Mouse (Mus musculus): ENCODE measurements around the gene Phf21a.

Phf21a gene

GRCm38 (mm10) chr2:92240299-92240698, 147.4 kb downstream of the Phf21a start:
- DNase-seq, result no peak

GRCm38 (mm10) chr2:92240816-92241215, 147.9 kb downstream of the Phf21a start:
- no peak for DNase-seq

DNA sequence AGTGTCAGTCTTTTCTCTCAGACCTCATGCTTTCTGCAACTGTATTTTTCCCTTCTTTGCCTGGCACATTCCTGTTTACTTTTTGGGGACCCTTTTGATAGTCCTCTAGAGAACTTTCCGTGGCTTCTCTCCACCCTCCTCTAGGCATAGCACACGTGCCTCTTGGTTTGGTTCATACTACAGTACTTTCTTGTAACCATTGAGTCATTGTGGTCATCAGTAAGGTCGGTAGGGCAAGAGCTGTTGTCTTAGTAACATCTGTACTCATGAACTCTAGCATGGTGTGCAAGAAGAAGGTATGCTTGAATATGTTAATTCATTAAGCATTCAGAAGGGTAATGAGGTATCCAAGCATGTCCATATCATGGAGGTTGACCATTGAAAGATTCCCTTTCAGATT, 148.4 kb downstream of the Phf21a start:
- no peak for DNase-seq

- DNase-seq, result no peak
Observed at GRCm38 (mm10) chr2:92246112-92246511, 153.2 kb downstream of the Phf21a start.

- DNase-seq, result no peak
Observed at GRCm38 (mm10) chr2:92247711-92248110, 154.8 kb downstream of the Phf21a start.

- DNase-seq, result no peak
Observed at GRCm38 (mm10) chr2:92250472-92250871, 157.6 kb downstream of the Phf21a start.

DNA sequence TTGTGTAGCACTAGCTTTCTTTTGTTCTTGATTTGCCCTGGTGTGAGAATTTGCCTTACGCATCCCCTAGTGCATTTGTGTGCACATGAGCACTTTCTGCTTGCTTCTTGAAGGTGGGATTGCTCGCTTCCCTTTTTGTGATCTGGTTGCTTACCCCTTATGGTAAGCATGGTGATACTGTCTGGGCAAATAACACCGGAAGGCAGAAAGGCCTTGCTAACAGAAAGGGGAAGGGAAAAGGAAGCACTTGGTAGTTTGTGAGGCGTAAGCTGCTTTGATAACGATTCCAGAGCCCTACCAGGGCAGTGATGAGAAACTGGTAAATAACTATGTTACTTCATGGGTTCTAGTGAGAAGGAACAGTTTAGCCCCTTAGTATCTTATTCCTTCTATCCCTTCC, 160.9 kb downstream of the Phf21a start:
- peak; percentile 12 for DNase-seq

DNA sequence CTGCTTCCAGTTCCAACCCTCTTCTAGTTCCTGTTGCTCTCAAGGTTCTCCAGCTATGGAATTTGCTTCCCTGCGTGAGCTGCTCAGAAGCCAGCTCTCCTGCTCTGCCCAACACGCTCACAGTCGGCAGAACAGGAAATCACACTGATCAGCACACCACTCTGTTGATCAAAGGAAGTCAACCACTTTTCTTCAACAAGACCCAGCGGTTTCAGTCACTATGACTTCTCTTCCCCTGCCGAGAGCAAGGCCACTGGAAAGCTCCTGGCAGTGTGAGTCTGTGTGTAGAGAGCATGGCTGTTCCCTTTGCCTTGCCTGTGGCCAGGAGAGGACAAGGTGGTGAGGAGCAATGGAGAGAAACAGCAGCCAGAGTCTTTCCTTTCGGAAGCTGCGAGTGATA, 163.2 kb downstream of the Phf21a start:
- DNase-seq, result peak; percentile 30

GRCm38 (mm10) chr2:92257372-92257956, 164.5 kb downstream of the Phf21a start:
- DNase-seq, result no peak

DNA sequence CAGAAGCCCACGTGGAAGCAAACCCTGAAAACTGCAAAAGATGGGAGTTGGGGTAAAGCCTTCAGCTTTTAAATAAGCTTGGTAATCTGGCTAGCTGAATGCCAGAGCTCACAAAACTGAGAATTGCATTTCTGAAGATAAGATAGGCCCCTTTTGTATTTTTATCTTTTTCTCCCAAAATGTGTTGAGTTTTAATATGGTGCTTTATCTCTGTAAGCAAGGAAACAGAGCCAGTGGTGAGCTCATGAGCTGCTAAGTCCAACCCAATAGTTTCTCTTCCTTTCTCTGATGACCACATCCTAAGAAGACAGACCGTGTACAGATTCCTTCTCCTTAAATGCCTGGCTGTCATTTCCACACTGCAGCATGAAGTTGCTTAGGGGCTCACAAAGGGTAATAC, 167.0 kb downstream of the Phf21a start:
- DNase-seq, result no peak

DNA sequence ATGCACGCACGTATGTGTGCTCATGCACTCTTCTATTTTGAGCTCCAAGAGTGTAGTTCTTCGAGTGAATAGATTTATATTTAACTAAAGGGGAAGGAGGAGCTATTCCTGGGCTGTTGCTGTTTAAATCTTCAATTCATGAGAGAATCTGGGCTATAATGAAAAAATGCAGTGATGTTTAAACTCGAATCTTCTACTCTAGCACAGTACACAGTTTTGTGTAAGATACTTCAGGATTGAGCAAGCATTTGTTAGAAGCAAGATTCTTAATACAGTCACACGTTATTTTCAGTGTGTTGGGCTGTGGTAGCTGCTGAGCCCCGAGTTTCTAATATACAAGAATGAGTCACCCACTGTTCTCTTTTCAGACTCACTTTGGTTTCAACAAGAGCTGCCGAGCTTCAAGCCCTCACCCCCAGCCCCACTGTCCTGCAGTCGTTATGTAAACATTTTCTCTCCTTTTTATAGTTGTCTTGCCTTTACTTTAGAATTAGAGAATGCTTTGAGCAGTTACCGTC, 173.2 kb downstream of the Phf21a start:
- no peak for DNase-seq

- DNase-seq, result no peak
Observed at GRCm38 (mm10) chr2:92269227-92269626, 176.3 kb downstream of the Phf21a start.

GRCm38 (mm10) chr2:92272510-92272909, 179.6 kb downstream of the Phf21a start:
- peak; percentile 8 for DNase-seq

- no peak for DNase-seq
Observed at GRCm38 (mm10) chr2:92273101-92273801, 180.3 kb downstream of the Phf21a start.

- no peak for DNase-seq
Observed at GRCm38 (mm10) chr2:92273802-92274183, 180.9 kb downstream of the Phf21a start.

DNA sequence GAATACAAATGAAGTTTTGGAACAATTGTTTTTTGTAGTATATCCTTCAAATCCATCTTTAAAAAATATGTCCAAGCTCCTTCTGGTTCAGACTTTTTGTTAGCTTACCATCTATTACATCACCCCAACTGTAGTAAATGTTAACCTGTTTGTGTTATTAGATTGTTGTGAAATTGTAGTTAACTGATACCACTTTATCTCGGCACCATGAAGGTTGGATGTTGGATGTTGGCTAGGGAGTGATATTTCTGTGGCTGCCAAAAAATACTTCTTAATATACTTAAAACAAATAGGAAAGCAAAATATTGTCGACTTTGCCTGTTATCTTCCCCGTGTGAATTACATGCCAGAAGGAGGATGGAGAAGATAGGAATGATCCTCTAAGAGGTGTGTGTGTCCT, 184.9 kb downstream of the Phf21a start:
- DNase-seq, result no peak

GRCm38 (mm10) chr2:92278663-92279062, 185.7 kb downstream of the Phf21a start:
- no peak for DNase-seq

- no peak for DNase-seq
Observed at GRCm38 (mm10) chr2:92279398-92279797, 186.5 kb downstream of the Phf21a start.

- no peak for DNase-seq
Observed at GRCm38 (mm10) chr2:92285597-92285996, 192.7 kb downstream of the Phf21a start.

DNA sequence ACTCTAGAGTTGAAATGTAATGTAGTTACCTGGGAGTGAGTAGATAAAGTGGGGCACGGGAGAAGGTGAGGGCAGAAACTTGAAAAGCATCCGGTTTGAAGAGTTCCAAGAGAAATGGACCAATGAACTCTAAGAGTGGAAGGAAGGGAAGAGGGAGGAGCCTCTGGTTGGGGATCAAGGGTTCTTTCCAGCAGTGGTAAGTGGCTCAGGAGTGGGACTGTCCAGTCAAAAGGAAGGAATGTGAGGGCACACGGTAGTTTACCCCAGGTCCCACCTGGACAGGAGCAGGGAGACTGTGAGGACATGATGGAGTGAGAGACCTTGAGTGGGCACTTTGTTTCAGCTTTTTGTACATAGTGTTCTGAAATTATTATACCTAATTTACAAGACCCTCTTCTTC, 196.4 kb downstream of the Phf21a start:
- no peak for DNase-seq

DNA sequence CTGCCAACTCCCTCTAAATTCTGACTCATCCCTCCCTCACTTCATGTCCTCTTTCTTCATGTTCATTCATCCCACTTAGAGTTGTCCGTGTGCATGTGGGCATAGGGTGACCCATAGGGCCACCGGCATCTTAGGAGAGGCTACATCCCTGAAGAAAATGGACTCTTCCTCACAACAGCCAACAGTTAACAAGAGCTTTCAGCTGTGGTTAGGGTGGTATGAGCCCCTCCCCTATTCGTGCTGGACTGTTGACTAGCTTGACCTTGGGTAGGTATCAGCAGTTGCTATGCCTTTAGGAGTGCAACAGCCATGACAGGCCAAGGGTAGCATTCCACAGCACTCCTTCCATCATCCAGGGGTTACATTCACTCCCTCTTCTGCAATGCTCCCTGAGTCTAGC, 198.6 kb downstream of the Phf21a start:
- DNase-seq, result no peak

GRCm38 (mm10) chr2:92296402-92296801, 203.5 kb downstream of the Phf21a start:
- peak; percentile 73 for DNase-seq

GRCm38 (mm10) chr2:92299896-92300295, 207.0 kb downstream of the Phf21a start:
- no peak for DNase-seq

DNA sequence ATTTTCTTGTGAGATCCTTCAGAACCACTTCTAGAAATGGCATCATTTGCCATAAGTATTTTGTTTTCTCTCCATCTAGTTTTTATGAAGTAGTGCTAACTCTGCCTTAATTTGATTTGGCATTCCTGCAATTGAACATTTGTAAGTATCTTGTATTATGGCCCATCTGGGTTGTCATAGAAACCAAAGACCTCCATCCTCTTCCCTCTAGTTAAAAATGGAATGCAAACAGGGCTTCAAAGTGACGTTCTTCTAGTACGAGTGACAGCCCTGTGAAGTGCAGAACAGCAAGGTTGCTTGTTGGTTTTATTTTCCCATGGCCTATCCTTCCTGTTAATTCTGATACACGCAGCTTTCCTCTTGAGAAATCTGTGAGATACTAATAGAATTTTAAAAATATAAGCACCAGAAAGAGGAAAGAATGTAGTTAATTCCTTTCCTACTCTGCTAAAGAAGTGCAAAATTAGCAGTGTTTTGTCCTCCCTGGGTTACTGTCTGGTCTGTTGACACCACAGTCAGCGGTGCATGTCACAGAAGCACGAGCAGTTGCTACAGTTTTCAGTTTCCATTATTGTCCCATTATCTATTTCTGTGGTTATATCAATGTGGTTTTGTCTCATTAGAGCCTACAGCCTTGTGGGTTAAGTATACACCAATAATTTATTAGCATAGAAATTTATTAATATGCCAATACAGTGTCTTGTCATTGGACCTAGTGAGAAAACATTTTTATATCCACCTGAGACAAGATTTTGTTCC, 209.1 kb downstream of the Phf21a start:
- DNase-seq, result no peak
